Mouse (Mus musculus) urinary bladder, postnatal 0 days (tissue): Measurements from ENCODE around the gene Rhoa. TPM values are rescaled to one million over a fixed set of nuclear protein-coding genes. Genes with fewer than 3 reads are reported as not detected.

ENCODE experiments used
- polyA plus RNA-seq: library from polyadenylated mRNA; unstranded; fragments of >200 nt; fragmentation: Nextera tagmentation; extraction: Ambion mirVana; gene quantifications from 2 replicates; pipeline ENCODE4 v1.2.1, GENCODE M21; 2015

The Rhoa gene
- 420 and 517 TPM in 2 replicates for polyA plus RNA-seq

DNA sequence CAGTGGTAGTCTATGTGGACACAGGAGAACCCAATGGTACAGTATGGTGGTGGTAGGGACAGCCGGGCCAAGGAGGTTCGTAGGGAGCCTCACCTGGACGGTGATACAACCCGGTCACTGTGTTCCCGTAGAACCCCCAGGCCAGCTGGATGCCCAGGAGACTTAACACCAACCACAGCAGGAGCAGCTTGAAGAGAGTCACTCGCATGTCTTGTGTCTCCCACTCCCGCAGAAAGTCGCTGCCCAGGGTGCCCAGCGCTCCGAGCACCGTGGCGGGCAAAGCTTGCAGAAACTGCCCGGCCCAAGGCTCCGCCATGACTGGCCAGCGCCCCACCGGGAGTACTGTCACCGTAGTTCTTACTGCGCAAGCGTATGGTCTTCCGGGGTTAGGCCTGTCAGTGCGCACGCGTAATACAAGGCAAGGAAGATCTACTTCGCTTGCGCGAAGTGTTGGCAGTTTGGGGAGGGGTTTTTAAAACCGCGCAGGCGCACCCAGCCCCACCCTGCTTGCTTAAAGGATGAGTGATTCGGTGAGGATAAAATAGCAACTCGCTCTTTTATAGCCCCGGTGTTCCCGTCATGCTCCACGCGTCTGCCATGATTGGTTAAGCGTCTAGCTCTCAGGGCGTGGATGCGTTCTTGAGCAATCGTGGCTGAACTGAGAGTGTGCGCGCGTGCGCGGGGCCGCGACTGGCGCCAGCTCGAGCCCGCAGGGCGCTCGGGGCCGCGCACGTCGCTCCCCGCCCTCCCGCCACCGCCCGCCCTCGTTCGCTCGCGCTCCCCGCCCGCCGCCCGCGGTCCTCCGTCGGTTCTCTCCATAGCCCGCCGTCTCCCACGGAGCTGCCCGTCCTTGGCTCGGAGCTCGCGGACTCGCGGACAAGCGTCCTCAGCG is at the start of gene Rhoa, which contains the start of gene Tcta:
Rhoa (plus strand) TSS at position 501 of the 892 bp plus-strand sequence.
Tcta (minus strand) TSS at position 532 of the 892 bp plus-strand sequence.

DNA sequence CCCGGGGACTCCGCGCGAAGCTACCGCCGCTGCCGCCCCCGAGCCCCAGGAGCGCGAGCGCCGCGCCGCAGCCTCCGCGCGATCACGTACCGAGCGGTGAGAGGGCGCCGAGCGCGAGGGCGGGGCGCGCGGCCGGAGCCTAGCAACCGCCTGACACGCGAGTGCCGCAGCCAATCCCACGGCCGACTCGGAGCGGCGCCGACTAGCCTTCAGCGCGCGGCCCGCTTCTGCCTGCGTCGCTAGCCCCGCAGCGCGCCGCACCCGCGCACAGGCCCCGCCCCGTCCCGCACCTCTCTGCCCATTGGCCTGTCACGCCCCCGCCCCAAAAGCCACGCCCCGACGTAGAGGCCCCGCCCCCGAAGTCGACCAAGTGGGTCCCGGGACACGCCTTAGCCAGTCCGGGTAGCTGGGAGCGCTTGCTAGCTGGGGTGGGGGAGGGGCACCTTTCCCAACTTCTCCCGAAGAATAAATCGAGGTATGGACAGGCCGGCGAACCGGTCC is 42.2 kb upstream of the Rhoa start, which contains the start of gene Dag1:
Dag1 (minus strand) TSS at position 269 of the 501 bp plus-strand sequence.

DNA sequence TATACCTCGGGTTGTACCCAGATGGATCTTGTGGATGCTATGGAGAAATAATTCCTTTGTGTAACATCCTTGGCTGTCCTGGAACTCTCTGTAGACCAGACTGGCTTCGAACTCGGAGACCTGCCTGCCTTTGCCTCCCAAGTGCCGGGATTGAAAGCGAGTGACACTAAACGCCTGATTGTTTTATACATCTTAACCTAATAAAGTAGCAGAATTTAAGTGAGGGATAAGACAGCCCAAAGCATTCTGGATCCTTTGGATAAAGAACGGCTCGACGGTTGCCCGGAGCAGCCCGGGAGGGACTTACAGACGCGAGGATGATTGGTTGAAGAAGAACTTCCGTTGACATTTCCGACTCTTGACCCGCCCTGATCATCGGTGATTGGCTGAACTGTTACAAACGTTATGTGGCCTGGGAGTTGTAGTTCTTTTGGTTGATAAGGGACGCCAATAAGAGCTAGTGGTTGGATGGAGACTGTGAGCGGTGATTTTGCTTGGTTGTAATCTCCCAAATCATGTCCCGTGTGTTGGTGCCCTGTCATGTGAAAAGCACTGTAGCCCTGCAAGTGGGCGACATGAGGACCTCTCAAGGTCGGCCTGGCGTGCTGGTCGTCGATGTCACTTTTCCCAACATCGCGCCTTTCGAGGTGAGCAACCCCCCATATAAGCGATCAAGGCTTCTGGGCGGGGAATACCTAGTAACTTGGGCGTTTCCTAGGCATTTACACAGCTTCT is 15.7 kb upstream of the Rhoa start, which contains the start of gene Nicn1:
Nicn1 (plus strand) TSS at position 414 of the 735 bp plus-strand sequence.

DNA sequence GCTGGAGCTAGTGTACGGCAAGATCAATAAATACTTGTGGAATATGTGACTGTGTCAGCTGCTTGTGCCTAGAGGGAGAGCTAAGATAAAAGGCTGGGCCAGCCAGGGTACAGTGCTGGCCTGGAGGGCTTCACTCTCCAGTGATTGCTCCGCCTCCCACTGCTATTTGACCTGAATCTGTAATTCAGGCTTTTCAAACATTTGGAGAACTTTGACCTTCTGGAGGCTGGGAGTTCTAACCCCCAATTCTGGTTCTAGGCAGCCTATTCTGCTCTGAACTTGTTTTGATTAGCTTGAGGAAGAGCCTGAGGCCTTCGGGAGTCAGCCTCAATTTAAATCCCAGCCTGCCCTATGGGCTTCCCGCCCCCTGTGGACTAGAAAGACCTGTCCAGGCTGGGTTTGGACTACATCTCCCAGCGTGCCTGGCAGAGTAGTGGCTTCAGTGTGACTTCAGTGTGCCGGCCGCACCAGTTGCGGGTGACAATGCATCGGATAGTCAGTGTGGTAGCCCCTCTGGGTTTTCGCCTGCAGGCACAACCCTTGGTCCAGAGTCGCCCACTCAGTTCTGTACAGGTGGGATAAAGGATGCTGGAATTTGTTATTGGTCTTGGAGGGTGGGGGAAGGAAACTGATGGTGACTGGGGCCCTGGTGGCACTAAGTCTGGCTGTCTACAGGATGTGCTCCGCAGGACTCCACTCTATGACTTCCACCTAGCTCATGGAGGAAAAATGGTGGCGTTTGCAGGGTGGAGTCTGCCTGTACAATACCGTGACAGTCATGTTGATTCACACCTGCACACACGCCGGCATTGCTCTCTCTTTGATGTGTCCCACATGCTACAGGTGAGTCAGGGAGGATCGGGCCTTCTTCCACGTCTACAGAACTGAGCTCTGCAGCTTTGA is 9.2 kb upstream of the Rhoa start, which contains the start of gene Amt:
Amt (plus strand) TSS at position 401 of the 903 bp plus-strand sequence.

DNA sequence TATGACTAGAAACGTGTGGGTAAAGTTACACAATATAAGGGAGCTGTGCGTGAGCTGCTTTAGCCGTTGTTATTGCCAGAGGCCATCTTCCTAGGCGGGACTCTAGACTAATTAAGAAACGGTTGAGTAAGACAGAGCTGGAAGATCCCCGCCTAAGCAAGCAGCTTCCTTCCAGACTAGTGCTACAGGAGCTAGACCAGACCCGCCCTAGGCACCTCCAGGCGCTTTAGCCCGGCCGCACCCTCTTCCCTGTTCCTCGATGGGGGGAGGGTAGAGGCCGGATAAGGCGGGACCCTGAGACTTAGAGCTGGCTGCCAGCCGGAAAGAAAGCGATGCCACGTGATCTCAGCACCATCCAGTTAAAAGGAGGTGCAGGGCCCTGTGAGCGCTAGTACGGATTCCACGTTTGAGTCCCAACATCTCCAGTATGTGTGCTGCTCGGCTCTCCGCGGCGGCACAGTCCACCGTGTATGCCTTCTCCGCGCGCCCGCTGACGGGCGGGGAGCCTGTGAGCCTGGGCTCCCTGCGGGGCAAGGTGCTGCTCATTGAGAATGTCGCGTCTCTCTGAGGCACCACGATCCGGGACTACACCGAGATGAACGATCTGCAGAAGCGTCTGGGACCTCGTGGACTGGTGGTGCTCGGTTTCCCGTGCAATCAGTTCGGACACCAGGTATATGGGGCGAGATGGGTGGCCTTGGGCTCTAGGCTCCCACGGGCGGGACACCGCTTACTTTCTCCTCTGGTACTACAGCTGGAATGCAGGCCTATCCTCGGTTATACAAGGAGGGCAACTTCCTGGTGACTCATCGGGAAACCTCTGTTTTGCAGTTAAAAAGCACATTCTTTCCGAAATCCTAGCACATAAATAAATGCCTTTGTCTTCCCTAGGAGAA is 33.2 kb downstream of the Rhoa start, which contains the start of gene Gpx1:
Gpx1 (plus strand) TSS at position 18 of the 896 bp plus-strand sequence.

DNA sequence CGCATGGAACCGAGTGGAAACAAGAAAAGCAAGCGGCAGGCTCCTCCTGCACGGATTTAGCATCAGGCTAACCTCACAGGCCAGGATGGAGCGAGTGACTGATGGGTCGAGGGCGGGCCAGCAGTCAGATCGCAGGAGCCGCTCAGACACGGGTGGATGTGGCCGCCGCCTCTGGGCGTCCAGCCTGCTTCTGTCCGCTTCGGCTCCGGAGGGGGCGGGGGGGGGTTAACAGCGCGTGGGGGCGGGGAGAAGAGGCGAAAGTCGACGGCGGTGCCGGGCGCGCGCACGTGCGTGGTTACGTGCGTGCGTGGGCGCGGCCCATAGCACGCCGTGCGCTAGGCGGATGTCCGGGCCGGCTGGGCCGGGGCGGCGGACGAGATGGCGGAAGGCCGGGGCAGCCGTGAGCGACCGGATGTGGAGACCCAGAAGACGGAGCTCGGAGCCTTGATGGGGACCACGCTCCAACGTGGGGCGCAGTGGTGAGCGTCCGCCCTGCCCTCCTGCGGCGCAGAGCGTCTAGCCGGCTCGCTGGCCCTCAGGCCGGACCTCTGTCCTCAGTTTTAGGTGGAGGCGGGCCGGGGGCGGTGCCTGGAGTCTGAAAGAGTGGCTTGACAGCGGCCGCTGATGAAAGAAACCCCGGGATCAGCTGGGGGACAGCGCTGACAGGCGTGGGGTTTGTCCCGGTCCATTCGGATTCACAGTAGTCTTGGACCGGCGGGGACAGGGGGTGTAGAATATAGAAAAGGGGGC is 41.8 kb downstream of the Rhoa start, which contains the start of gene Usp4:
Usp4 (plus strand) TSS at position 314 of the 750 bp plus-strand sequence.

Other genes starting within 250 kb of the Rhoa start
- gene Mst1, start 225.7 kb upstream of the Rhoa start, polyA plus RNA-seq: 0.93 and 1.1 TPM in 2 replicates
- gene Rnf123, start 222.8 kb upstream of the Rhoa start, polyA plus RNA-seq: 19.7 and 24.9 TPM in 2 replicates
- 36.0 and 39.2 TPM in 2 replicates for gene Apeh, start 211.5 kb upstream of the Rhoa start, polyA plus RNA-seq
- gene Bsn, start 115.7 kb upstream of the Rhoa start, polyA plus RNA-seq: 0.39 and 0.42 TPM in 2 replicates
- 81.3 and 103 TPM in 2 replicates for gene Dag1, start 42.2 kb upstream of the Rhoa start, polyA plus RNA-seq
- 37.6 and 38.5 TPM in 2 replicates for gene Nicn1, start 15.7 kb upstream of the Rhoa start, polyA plus RNA-seq
- gene Amt, start 9.3 kb upstream of the Rhoa start, polyA plus RNA-seq: 14.0 and 15.7 TPM in 2 replicates
- gene Tcta, start within 50 bp of the Rhoa start, polyA plus RNA-seq: 67.6 and 71.3 TPM in 2 replicates
- 814 and 969 TPM in 2 replicates for gene Gpx1, start 32.8 kb downstream of the Rhoa start, polyA plus RNA-seq
- gene Usp4, start 41.7 kb downstream of the Rhoa start, polyA plus RNA-seq: 58.2 and 60.8 TPM in 2 replicates
- gene 1700102P08Rik, start 86.7 kb downstream of the Rhoa start, polyA plus RNA-seq: 0.11 and 0.19 TPM in 2 replicates
- 0.29 and 0.34 TPM in 2 replicates for gene Ccdc36, start 122.4 kb downstream of the Rhoa start, polyA plus RNA-seq
- not detected in 2 replicates for gene BC048562, start 130.4 kb downstream of the Rhoa start, polyA plus RNA-seq
- gene Ccdc71, start 154.4 kb downstream of the Rhoa start, polyA plus RNA-seq: 34.8 and 36.1 TPM in 2 replicates
- 33.7 and 35.9 TPM in 2 replicates for gene Klhdc8b, start 155.5 kb downstream of the Rhoa start, polyA plus RNA-seq
- gene Lamb2, start 173.6 kb downstream of the Rhoa start, polyA plus RNA-seq: 44.4 and 47.7 TPM in 2 replicates
- gene Usp19, start 184.5 kb downstream of the Rhoa start, polyA plus RNA-seq: 32.0 and 32.9 TPM in 2 replicates
- gene Qars, start 201.6 kb downstream of the Rhoa start, polyA plus RNA-seq: 67.1 and 72.1 TPM in 2 replicates
- 61.3 and 67.2 TPM in 2 replicates for gene Qrich1, start 210.7 kb downstream of the Rhoa start, polyA plus RNA-seq